Mouse (Mus musculus) cerebellum, adult 11 months (tissue): ENCODE data around the gene Sytl5.

Experiments
- DNase-seq: peaks from one replicate; pipeline ENCODE4 v3.0.0; 2022

The Sytl5 gene

DNA sequence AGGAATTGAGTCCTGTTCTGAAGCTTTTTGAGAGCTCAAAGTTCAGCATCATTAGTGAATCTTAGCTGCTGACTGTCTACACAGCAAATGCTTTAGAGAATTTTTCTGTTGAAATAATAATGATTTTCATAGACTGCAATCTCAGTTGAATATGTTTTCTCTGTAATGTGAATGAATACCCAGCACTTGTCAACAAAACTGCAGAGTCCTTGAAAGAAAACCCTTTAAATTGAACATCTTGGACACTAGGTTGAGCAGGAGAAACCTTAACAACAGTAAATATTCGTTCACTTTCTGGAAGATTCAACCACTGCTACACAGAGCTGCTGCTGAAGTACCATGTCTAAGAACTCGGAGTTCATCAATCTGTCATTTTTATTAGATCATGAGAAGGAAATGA is at the start of gene Sytl5:
Gene Sytl5, plus strand, starts transcription at position 301 of the 400 bp plus-strand sequence.
- no peak for DNase-seq

DNA sequence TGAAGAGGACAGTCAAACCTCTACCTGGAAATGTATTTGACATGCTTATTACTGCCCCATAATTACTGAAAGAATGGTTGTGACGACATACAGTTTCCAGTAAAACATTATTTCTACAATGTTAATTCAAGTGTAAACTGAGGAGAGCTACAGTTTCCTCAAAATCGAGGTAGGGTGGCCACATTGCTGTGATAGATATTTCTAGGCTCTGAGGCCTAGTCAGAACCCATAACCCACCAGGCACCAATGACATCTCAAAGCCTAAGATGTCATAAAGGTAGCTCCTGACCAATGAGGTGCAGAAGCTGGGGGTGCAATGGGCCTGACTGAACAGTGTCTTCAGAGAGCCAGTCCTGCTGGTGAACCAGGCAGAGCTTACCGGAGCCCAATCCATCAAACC is 38.8 kb upstream of the Sytl5 start, which contains the start of gene Hypm:
Gene Hypm, plus strand, starts transcription at position 301 of the 400 bp plus-strand sequence.
- no peak for DNase-seq

DNA sequence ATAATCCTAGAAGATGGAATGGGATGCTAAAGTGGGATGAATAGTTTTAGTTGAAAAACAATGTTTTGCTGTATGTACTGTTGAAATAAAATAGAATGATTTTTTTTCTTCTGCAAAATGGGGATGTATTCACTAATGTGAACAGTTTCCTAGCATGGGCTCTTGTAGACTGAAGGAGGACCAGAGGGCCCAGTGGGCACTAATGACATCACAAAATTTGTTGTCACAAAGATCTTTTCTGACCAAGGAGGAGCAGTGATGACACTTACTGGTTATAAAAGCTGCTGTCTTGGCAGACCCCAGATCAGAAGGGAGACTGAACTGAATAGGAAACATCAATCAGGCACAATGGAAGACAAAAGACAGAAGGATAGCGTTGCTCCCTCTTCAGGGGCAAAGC is 36.0 kb upstream of the Sytl5 start, which contains the start of gene H2al3:
Gene H2al3, plus strand, starts transcription at position 301 of the 400 bp plus-strand sequence.
- no peak for DNase-seq

DNA sequence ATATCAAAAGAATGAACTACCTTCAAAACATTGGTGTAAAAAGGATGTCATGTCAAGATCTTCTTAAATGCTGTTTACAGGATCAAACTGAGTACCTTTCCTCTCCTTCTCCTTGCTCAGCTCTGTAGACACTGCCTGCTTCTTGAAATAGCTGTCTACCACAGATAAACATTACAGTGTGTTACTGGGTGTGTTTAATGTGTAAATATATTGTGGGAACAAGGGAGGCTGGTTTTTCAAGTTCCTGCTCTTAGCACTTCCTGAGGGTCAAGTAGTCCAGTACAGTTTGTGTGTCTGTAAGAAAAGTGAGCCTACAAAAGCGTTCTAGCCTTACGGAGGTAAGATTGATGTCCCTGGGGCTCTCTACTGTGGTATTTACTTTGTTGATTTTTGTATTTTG is 23.6 kb upstream of the Sytl5 start:
- no peak for DNase-seq

DNA sequence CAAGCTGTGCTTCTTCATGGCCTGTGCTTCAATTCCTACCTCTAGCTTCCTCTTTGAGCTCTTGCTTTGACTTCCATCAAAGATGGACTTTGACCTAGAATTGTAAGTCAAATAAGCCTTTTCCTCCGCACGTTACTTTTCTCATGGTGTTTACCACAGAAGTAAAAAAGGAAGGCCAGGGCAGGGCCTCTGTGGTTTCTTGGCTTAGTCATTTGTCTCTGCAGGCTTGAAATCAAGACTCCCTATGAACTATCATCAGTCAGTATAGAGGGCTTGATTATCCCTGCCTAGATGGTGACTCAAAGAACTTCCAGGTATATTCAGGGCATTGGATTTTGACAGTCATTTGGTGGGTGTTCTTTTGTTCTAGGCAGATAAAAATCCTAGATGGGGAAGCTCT is 9.9 kb upstream of the Sytl5 start:
- no peak for DNase-seq

DNA sequence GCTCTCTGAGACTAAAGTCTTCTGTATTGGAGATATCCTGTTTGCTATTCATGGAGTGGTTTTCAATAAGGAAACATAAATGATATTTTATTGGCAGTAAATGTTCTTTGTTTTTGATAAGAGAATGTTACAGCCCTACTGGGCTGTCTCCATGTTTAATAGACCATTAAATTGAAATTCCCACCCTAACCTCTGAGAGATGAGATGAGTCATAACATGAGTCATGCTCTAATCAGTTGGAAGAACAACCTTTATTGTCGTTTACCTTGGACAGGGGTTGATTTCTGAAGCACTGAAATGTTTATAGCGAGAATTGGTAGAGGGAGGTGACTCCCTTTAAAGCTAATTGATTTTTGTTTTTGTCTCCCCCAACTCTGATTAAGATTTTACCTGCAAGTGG is 24.1 kb downstream of the Sytl5 start:
- DNase-seq: no peak

DNA sequence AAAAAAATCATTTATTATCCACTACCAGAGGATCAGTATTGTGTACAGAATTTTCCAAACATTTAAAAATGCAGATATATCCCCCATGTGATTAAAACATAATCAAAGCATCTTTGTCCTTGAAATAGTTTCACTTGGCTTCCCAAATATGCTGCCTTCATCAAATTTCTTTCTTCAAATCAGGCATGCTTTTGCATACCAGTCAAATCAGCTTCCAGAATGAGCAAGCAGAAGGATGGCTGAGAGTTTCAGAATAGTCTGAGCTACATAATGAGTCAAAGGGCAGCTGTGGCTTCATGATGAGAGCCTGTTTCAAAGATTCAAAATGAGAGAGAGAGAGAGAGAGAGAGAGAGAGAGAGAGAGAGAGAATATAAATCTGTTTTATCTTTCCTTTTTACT is 48.4 kb downstream of the Sytl5 start:
- no peak for DNase-seq

DNA sequence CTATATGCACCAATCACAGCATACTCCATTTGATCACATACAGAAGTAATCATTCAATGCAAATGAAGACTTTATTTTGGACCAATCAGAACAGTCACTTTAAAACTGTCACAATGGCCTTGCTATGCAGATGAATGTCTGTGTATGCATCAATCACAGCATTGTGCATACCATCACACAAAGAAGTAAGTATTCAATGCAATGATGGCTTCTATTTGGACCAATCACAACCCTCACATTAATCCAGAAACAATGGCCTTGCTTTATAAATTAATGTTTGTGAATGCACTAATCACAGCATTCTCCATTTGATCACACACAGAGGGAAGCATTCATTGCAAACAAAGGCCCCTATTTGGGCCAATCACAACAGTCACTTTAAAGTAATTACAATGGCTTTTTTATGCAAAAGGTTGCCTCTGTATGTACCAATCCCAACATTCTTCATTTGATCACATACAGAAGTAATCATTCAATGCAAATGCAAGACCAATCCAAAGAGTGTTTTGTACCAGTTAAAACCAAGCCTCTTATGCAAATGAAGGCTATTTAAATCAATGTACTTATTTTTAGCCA is 98.8 kb downstream of the Sytl5 start:
- DNase-seq: no peak

DNA sequence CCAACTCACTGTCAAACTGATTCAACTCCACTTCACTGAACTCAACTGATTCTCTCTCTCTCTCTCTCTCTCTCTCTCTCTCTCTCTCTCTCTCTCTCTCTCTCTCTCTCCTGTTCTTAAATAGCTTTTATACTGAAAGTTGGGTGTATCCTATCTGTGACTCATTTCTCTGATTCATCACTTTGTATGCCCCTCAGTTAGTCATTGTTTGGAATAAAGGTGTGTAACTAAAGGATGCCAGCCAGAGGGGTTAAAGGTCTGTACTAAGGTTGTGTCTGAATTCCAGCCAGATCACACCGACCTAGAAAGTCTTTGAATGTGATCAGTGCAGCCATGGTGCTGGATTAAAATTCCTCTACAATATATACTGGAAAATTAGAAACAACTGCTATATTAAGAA is 115.3 kb downstream of the Sytl5 start:
- DNase-seq: no peak

DNA sequence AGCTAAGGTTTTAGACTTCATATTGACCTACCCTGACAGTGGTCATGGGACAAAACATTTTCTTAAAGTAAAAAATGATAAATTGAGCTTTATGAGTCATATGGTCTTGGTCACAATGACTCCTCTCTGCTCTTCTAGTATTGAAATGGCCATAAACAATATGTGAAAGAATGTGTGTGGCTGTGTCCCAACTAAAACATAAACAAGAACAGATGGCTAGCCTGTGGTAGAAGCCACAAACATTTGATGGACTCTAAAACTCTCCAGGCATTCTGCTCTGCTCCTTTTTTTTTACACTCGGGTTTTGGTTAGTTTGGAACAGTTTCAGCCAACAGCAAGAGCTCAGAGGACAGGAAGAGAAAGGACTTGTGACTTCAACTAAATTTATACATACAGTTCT is 120.5 kb downstream of the Sytl5 start:
- DNase-seq: no peak

DNA sequence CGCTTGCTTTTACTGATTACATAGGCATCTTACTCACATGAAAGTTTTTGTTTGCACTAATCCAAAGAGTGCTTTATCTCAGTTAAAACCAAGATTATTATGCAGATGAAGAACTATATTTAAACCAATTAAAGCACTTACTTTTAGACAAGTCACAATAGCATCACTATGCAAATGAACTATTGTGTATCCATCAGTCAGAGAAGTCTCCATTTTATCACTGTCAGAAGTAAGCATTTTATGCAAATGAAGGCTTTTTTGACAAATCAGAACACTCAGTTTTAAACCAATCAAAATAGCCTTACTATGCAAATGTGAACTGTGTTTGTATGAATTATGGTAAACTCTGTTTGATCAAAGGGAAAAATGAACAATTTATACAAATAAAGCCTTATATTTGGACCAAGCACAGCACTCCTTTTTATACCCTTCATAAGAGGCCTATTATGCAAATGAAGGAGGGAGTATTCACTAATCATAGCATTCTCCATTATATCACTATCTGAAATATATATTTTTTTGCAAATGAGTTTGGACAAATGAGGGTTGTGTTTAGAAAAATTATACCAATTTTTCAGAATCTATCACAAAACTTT is 122.4 kb downstream of the Sytl5 start:
- no peak for DNase-seq

DNA sequence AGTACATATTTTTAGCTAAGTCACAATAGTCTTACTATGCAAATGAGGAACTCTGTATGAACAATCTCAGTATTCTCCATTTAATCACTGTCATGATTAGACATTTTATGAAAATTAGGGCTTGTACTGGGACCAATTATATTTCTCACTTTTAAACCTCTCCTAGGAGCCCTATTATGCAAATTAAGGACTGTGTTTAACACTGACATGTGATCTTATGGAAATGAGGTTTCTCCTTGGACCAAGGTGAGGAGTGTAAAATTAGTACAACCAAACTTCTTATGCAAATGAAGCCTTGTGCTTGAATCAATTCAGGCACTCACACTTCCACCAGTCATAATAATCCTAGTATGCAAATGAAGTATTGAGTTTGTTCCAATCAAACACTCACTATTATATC is 124.8 kb downstream of the Sytl5 start:
- no peak for DNase-seq

DNA sequence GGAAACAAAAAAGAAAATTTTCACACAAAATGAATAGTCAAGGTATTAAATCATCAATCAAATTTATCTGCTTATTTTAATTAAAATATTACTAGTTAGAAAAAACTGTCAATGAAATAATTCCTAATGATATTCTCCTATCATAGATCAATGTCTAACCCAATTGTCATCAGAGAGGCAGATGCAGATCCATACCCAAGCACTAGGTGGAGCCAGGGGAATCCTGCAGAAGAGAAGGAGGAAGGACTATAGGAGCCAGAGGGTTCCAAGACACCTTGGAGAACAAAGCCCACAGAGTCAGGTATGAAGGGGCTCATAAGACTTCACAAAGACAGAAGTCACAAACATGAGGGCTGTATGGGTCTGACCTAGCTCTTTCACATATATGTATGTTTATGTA is 149.2 kb downstream of the Sytl5 start:
- DNase-seq: no peak
